Mouse (Mus musculus): ENCODE measurements at regions not wholly inside any gene's neighbourhood (a gene's known extent, or its start where the extent isn't known, plus 50 kb on each side); places are given as distances from the start of the nearest gene placed in this dataset.

GRCm38 (mm10) chr6:11730667-11731066 lies 176.6 kb downstream of the Ndufa4 start:
- no peak for TF ChIP-seq POLR2A (IDR thresholded peaks at IDR 0.05; ENCODE audit: low read depth, low read length)
- no peak for TF ChIP-seq RAD21 (IDR thresholded peaks at IDR 0.05; ENCODE audit: low read depth, low read length)
- no peak for TF ChIP-seq ZNF384 (IDR thresholded peaks at IDR 0.05; ENCODE audit: low read depth, low read length)
- TF ChIP-seq POLR2AphosphoS2 (IDR thresholded peaks at IDR 0.05; ENCODE audit: low read depth, low read length) = no peak
- TF ChIP-seq E2F4 (IDR thresholded peaks at IDR 0.05; ENCODE audit: insufficient replicate concordance, low read depth, low read length) = no peak
